Mouse (Mus musculus) stomach, postnatal 0 days (tissue): ENCODE data around the gene Xylb.

Experiments
- CTCF ChIP-seq: IDR thresholded peaks from 2 replicates; pipeline ENCODE4 v1.5.1; 2016; ENCODE audit warnings: antibody characterized with exemption, low read depth, mild to moderate bottlenecking, moderate library complexity
- EP300 ChIP-seq: optimal IDR thresholded peaks from 2 replicates; pipeline ENCODE3; 2016; ENCODE audit warnings: antibody characterized with exemption

DNA sequence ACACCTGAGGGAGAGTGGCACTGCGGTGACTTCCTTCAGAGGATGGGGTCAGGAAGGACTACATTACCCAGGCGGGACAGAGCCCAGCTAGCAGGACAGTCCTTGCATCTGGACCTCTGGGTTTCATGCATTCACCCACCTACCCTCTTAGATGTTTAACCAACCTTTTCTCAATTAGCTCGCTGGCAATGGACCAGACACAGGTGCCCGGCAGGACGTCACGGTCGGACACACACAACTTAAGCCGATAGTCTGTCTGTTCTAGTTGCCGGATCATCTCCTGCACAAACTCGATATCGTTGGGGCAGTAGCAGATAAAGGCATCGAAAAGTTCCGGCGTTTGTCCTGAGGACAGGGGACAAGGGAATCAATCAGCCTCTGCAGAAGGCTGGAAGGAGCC, 19.3 kb upstream of the Xylb start:
- TF ChIP-seq CTCF: no peak
- TF ChIP-seq EP300: no peak
